Mouse (Mus musculus): ENCODE data around the gene Glrx. TPM values are rescaled to one million over a fixed set of nuclear protein-coding genes. Genes with fewer than 3 reads are reported as not detected.
"Not testable (repeated sequence)": the region's sequence is repeated elsewhere in the genome, so short reads cannot be mapped to it uniquely, and the experiment has no call there.

Glrx gene
- polyA plus RNA-seq, 1 experiment from 2014 or later = 26.4 TPM

DNA sequence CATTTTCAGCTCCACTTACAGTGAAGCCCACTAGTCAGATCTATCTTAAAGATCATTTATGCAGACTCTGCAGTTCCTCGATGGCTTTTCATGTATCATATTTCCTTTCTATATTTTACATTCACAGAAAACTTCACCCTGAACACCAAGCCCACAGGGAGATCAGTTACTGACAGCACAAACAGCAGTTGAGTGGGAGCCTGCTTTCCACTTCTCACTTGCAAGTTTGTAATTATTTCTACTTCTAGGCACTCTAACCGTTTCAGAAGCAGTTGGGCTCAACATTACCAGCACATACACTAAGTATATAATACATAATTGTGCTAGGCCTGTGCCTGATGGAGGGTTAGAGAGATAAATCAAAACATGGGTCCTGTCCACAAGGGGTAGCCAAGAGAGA lies 28.2 kb downstream of the Glrx start:
- Histone ChIP-seq H3K9ac (no peak overlapping the region), H3K4me3 (no peak overlapping the region), H3K27me3 (no peaks in the 10 kb centered on the region), H3K27ac (no peak overlapping the region), H3K4me2 (no peak overlapping the region), H3K9me3 (replicated peaks) (no peaks in the 10 kb centered on the region), H3K4me1 (no peaks in the 10 kb centered on the region), H3K36me3 (ENCODE audit: poor library complexity, severe bottlenecking) (peaks cover 29% of the 10 kb centered on the region)
- WGBS = 90% methylated on average over 2 of the region's 2 CpGs
- no peak for ATAC-seq

DNA sequence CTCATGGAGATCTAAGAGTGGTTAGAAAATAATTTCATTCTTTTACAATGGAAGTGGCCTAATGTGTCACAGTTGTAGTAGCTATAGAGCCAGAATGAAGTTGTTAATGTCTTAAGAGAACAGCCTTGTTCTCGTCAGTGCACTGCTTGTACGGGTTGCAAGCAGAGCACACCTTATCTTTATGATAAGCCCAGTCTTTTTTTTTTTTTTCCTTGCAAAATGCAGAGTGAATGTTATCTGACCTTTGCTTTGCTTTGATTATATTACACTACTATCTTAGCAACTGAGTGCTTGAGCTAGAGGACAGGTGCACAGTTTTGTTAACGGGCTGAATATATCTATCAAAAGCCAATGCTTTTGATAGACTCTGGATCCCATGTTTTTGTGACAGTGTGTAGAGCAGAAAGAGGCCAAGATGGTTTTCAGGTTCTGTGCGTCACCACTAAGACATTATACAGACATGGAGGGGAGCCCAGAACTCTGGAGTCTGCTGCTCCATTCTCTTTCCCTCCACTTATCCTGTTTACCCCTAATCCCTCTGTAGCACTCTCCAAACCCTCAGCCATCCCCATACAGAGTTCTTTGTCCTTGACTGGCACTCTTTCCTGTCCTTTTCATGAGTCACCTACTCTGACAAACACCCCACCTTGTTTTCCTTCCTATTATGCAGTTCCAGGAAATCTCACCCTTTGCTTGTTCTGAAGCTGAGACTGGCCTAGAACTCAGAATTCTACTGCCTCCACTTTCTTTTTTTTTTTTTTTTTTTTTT lies 35.1 kb downstream of the Glrx start:
- Histone ChIP-seq H3K4me3 (no peak overlapping the region), H3K36me3 (ENCODE audit: poor library complexity, severe bottlenecking) (peaks cover 51% of the 10 kb centered on the region), H3K4me2 (no peak overlapping the region), H3K9me3 (replicated peaks) (no peaks in the 10 kb centered on the region), H3K27me3 (no peaks in the 10 kb centered on the region), H3K27ac (no peak overlapping the region), H3K9ac (no peak overlapping the region), H3K4me1 (no peaks in the 10 kb centered on the region)
- no peak for ATAC-seq
- WGBS = 91% methylated on average over 4 of the region's 4 CpGs

DNA sequence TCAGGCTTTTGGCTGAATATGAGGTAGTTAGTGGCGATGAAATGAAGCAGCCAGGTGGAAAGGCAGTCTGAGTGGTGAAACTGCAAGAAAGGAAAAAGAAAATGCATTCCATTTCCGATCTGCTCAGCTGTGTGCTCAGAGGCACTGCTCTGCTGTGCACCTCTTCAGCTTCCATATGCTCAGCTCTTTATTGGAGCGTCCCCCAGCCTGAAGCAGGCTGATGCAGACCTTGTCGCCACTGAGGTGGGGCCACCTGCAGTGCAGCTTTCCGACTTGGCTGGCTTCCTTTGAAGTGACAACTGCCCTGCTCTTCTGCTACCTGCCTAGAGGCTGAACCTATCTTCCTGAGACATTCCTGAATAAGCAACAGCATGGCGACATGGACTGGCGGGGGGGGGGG lies 36.5 kb downstream of the Glrx start:
- ATAC-seq; H3K4me1 ChIP-seq; H3K27me3 ChIP-seq; H3K4me3 ChIP-seq; H3K9ac ChIP-seq; H3K4me2 ChIP-seq; H3K27ac ChIP-seq; H3K9me3 ChIP-seq (replicated peaks): not testable (repeated sequence)
- H3K36me3 ChIP-seq (ENCODE audit: poor library complexity, severe bottlenecking) = peaks cover 49% of the 10 kb centered on the region
- WGBS = 80% methylated on average over 7 of the region's 7 CpGs

DNA sequence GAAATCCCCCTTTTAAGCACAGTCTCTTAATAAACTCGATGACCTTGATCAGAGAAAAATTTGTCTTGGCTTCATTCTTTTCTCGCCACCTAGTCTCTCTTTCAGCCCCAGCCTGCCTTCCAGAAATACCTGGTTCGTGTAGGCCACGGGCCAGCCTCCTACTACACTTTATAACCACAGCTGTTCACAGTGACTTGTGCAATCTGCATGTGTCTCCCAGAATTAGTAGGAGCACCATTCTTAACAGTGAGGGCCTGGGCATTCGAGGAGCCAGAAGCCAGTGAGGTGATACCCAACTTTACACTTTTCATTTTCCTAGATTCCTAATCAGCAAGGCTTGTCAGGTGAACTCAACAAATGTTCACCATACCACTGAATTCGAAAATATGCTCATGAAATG lies 36.9 kb downstream of the Glrx start:
- WGBS = 90% methylated on average over 6 of the region's 6 CpGs
- H3K36me3 ChIP-seq (ENCODE audit: poor library complexity, severe bottlenecking) = peaks cover 45% of the 10 kb centered on the region
- H3K9ac ChIP-seq = no peak overlapping the region
- no peaks in the 10 kb centered on the region for H3K4me1 ChIP-seq
- no peak overlapping the region for H3K27ac ChIP-seq
- H3K9me3 ChIP-seq (replicated peaks) = no peaks in the 10 kb centered on the region
- no peak overlapping the region for H3K4me2 ChIP-seq
- ATAC-seq = no peak
- H3K4me3 ChIP-seq = no peak overlapping the region
- H3K27me3 ChIP-seq = no peaks in the 10 kb centered on the region

DNA sequence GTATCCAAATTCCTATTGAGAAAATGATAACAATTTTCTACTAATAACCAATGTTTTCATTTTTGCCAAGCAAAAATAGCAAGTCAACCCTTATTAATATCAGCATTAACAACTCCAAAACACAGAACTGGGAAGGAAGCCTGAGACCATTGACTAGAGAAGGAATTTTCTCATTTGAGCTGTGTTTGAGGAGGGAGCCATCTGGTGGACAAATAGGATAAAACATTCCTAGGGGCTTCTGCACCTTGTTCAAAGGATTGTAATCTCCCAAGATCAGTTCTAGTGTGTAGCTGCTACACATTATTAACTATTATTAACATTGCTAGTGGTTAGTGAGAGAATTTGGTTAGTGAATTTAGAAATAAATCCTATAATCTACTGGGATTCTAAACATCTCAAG lies 38.2 kb downstream of the Glrx start:
- H3K4me3 ChIP-seq = no peak overlapping the region
- ATAC-seq = peak; percentile 52; the same call in 1 of the 2 replicates

DNA sequence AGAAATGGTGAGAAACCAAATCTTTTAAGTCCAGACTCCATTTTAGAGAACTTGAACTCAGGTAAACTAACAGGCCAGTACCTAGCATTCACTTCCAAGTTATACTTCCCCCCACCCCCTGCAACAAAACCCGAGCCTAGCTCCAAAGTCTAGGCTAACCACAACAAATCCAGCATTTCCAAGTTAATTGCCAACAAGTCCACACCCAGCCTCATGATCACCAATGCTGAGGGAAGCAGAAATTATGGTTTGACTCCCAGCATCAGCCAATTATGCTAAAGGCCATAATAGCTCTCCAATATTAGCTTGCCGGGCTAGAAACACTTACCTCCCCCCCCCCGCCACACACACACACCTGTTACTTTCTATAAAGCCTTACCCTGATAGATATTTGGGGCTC lies 40.1 kb downstream of the Glrx start:
- Histone ChIP-seq H3K27ac (no peak overlapping the region), H3K9ac (no peak overlapping the region), H3K4me1 (no peaks in the 10 kb centered on the region), H3K36me3 (ENCODE audit: poor library complexity, severe bottlenecking) (peaks cover 28% of the 10 kb centered on the region), H3K4me2 (no peak overlapping the region), H3K9me3 (replicated peaks) (no peaks in the 10 kb centered on the region), H3K27me3 (no peaks in the 10 kb centered on the region), H3K4me3 (no peak overlapping the region)
- WGBS = 82% methylated on average over 3 of the region's 3 CpGs
- ATAC-seq = no peak

More for the DNA sequence above, 38.2 kb downstream of the Glrx start:
- Histone ChIP-seq H3K4me1 (no peaks in the 10 kb centered on the region), H3K36me3 (ENCODE audit: poor library complexity, severe bottlenecking) (peaks cover 39% of the 10 kb centered on the region), H3K4me2 (no peak overlapping the region), H3K9ac (no peak overlapping the region), H3K27me3 (no peaks in the 10 kb centered on the region), H3K9me3 (replicated peaks) (no peaks in the 10 kb centered on the region), H3K27ac (no peak overlapping the region)

DNA sequence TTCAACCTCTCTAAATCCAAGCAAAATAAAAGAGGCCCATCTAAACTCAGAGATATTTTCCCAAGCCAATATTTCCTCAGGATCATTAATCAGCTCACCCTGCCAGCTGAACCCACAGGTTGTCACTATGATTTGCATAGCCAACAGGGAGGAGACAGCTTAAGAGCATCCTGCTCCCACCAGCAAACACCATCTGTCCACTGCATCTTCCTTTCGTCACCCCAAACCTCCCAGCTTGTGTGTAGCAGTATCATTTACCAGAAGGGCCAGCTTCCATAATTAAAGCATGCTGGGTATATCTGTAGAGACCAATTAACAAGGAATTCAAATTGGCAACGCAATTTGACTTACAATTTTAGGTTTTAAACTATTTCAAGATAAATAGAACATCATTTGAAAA lies 40.8 kb downstream of the Glrx start:
- H3K9me3 ChIP-seq (replicated peaks) = no peaks in the 10 kb centered on the region
- H3K27me3 ChIP-seq = no peaks in the 10 kb centered on the region
- no peak overlapping the region for H3K4me3 ChIP-seq
- peak; percentile 80 for ATAC-seq
- H3K4me1 ChIP-seq = no peaks in the 10 kb centered on the region
- H3K36me3 ChIP-seq (ENCODE audit: poor library complexity, severe bottlenecking) = peaks cover 28% of the 10 kb centered on the region
- H3K27ac ChIP-seq = no peak overlapping the region
- 69% methylated on average over 2 of the region's 2 CpGs for WGBS
- H3K4me2 ChIP-seq = no peak overlapping the region
- no peak overlapping the region for H3K9ac ChIP-seq

DNA sequence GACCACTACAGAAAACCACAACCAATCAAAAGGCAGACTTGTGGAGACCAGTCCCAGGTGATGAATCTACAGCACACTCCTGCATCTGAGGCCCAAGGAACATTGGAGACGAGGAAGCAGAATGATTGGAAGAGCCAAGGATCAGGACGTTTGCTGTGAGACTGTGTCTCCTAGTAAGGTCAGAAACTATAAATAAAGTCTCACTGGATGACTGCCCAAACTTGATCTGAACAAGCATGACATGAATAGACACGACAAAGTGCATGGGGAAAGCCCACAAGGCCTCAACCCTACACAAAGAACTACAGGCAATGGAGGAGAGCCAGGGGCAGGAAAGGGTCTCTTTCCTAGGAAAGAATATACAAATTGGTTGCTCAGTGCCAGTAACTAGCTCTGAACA lies 44.1 kb downstream of the Glrx start:
- no peak overlapping the region for H3K27ac ChIP-seq
- H3K9ac ChIP-seq = no peak overlapping the region
- no peaks in the 10 kb centered on the region for H3K27me3 ChIP-seq
- no peak overlapping the region for H3K4me2 ChIP-seq
- no peaks in the 10 kb centered on the region for H3K9me3 ChIP-seq (replicated peaks)
- WGBS = 90% methylated on average over 3 of the region's 3 CpGs
- no peak overlapping the region for H3K4me3 ChIP-seq
- no peak for ATAC-seq
- H3K4me1 ChIP-seq = no peaks in the 10 kb centered on the region
- peaks cover 25% of the 10 kb centered on the region for H3K36me3 ChIP-seq (ENCODE audit: poor library complexity, severe bottlenecking)

DNA sequence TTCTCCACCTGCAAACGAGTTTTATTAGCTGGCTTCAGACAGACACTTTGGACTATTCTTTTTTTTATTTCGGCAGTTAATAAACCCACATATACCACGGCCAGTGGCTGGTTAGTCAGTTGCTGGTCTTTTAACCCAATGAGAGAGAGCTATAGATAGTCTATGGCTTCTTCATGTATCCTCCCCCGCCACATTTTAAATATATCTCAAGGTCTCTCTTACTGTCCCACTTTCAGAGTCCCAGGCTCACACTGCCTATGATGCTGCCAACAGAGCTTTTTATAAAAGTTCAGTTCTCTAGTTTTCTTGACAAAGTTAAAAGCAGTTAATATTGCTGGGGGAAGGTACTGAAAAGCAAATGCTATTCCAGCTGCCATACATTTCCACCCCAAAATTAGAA lies 52.2 kb downstream of the Glrx start:
- Histone ChIP-seq H3K4me3 (no peak overlapping the region), H3K36me3 (ENCODE audit: poor library complexity, severe bottlenecking) (peaks cover 41% of the 10 kb centered on the region), H3K27ac (no peak overlapping the region), H3K4me2 (no peak overlapping the region), H3K9ac (no peak overlapping the region), H3K4me1 (no peaks in the 10 kb centered on the region), H3K27me3 (no peaks in the 10 kb centered on the region), H3K9me3 (replicated peaks) (no peaks in the 10 kb centered on the region)
- ATAC-seq = no peak
- 88% methylated on average over 4 of the region's 4 CpGs for WGBS

DNA sequence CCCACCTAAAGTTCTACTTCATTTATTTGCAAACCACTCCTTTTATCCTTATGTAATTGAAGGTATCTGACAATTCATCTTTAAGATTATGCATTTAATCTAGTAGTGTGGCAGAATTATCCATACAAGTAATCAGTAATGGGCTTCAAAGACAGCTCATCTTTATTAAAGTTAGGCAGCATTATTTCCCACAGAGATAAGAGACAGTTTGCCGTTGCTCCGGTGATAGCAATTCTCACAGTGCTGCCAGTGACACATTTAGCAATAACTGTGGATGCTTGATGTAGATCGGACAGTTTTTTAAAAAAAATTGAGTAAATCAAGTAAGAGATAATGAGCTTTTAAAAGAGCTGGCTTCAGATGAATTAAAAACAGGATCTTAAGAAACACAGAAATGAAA lies 52.6 kb downstream of the Glrx start:
- no peak overlapping the region for H3K4me2 ChIP-seq
- H3K36me3 ChIP-seq (ENCODE audit: poor library complexity, severe bottlenecking) = peaks cover 40% of the 10 kb centered on the region
- no peak for ATAC-seq
- WGBS = 88% methylated on average over 3 of the region's 3 CpGs
- no peak overlapping the region for H3K4me3 ChIP-seq
- no peak overlapping the region for H3K27ac ChIP-seq
- no peak overlapping the region for H3K9ac ChIP-seq
- H3K27me3 ChIP-seq = no peaks in the 10 kb centered on the region
- no peaks in the 10 kb centered on the region for H3K4me1 ChIP-seq
- H3K9me3 ChIP-seq (replicated peaks) = no peaks in the 10 kb centered on the region

DNA sequence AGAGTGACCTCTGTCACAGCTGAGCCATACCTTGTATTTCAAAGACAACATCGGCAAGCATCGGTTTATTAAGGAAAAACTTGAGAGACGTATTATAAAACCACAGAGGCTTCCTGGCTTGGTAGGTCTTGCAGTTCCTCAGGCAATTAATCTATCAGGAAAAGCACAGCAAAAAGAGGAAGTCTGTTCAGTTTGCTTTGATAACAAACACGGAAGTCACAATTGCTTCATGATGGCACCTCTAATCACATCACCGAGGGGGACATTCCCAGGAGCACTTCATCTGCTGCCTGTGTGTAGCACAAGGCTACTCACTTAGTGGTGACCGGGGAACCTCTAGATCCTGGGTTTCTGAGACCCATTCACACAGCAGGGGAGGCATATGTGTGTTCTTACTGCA lies 53.2 kb downstream of the Glrx start:
- WGBS = 91% methylated on average over 6 of the region's 6 CpGs
- ATAC-seq = no peak

More for the DNA sequence above, 53.2 kb downstream of the Glrx start:
- H3K36me3 ChIP-seq (ENCODE audit: poor library complexity, severe bottlenecking) = peaks cover 34% of the 10 kb centered on the region
- no peak overlapping the region for H3K4me3 ChIP-seq
- no peaks in the 10 kb centered on the region for H3K4me1 ChIP-seq
- no peaks in the 10 kb centered on the region for H3K27me3 ChIP-seq
- H3K27ac ChIP-seq = no peak overlapping the region
- H3K9ac ChIP-seq = no peak overlapping the region
- no peak overlapping the region for H3K4me2 ChIP-seq
- H3K9me3 ChIP-seq (replicated peaks) = no peaks in the 10 kb centered on the region
